Mouse (Mus musculus) forebrain, embryonic 11.5 days (tissue): ENCODE data around the gene Kcnma1. TPM values are rescaled to one million over a fixed set of nuclear protein-coding genes. Genes with fewer than 3 reads are reported as not detected.

ENCODE experiments used
- ATAC-seq: fragments of 200-750 bp; cut with Nextera tagmentation; replicated peaks from 2 replicates; pipeline ENCODE4 v1.8.0; 2017; ENCODE audit warnings: moderate TSS enrichment; ENCODE audit not compliant: low FRiP score
- DNase-seq: peaks from one replicate; pipeline ENCODE4 v3.0.0-alpha.2; 2017; ENCODE audit warnings: low spot score
- H3K27ac ChIP-seq: fragments of 300-500 bp; sonication (generic); 2 replicates; pipeline ENCODE4 v1.5.1; 2014; ENCODE audit warnings: low read depth, low read length
- H3K27me3 ChIP-seq: fragments of 300-500 bp; sonication (generic); 2 replicates; pipeline ENCODE4 v1.6.1; 2014; ENCODE audit warnings: mild to moderate bottlenecking, low read length, mixed read lengths; ENCODE audit not compliant: control insufficient read depth, insufficient read depth
- H3K36me3 ChIP-seq: fragments of 300-500 bp; sonication (generic); 2 replicates; pipeline ENCODE4 v1.6.1; 2014; ENCODE audit warnings: mild to moderate bottlenecking, low read length, moderate library complexity, mixed read lengths; ENCODE audit not compliant: control insufficient read depth, insufficient read depth
- H3K4me1 ChIP-seq: fragments of 300-500 bp; sonication (generic); replicated peaks from 2 replicates; pipeline ENCODE4 v1.6.1; 2014; ENCODE audit warnings: low read length, mixed read lengths; ENCODE audit not compliant: control insufficient read depth, insufficient read depth
- H3K4me2 ChIP-seq: fragments of 300-500 bp; sonication (generic); 2 replicates; pipeline ENCODE4 v1.6.1; 2014; ENCODE audit warnings: low read depth, mild to moderate bottlenecking, low read length, moderate library complexity, mixed read lengths; ENCODE audit not compliant: severe bottlenecking
- H3K4me3 ChIP-seq: fragments of 300-500 bp; sonication (generic); 2 replicates; pipeline ENCODE4 v1.5.1; 2014; ENCODE audit warnings: low read depth, low read length
- H3K9ac ChIP-seq: fragments of 300-500 bp; sonication (generic); 2 replicates; pipeline ENCODE4 v1.6.1; 2014; ENCODE audit warnings: low read length
- H3K9me3 ChIP-seq: fragments of 300-500 bp; sonication (generic); 2 replicates; pipeline ENCODE4 v1.6.1; 2016; ENCODE audit warnings: low read length, mixed read lengths; ENCODE audit not compliant: control insufficient read depth
- WGBS: fragments of 180-500 bp; shearing (Covaris S2); extraction: QIAGEN DNeasy Blood & Tissue Kit; methylation state at CpG from one replicate; pipeline ENCODE4 v1.1.7; 2014; 5-methylcytosine and 5-hydroxymethylcytosine counted together
- polyA plus RNA-seq: library from polyadenylated mRNA; unstranded; fragments of >200 nt; fragmentation: Nextera tagmentation; extraction: Ambion mirVana; gene quantifications from 2 replicates; pipeline ENCODE4 v1.2.1, GENCODE M21; 2014

The Kcnma1 gene
- polyA plus RNA-seq, 1 experiment from 2014 or later = 0.45 TPM

DNA sequence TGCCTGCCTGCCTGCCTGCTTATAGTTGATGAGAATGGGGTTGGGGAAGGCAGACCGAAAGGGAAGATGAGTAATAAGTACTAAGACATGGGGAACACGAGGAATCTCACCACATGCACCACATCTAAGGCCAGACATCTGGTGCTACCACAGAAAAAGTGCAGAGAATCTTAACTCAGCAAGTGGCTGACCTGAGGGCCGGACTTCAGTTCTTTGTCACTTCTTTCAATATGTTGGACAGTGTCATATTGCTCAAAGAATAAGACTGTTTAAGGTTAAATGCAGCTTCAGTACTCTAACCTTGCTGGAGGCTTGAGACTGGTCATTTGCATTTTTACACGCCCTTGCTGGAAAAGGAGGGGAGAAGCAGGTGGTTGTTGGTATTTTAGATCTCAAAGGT lies 555.7 kb downstream of the Kcnma1 start:
- no peak for ATAC-seq
- Histone ChIP-seq H3K4me1 (peaks cover 4% of the 10 kb centered on the region; the same call in 1 of the 2 replicates), H3K9me3 (no peaks in the 10 kb centered on the region), H3K4me3 (no peak overlapping the region), H3K9ac (no peak overlapping the region), H3K27ac (no peak overlapping the region), H3K4me2 (no peak overlapping the region), H3K27me3 (no peaks in the 10 kb centered on the region; the same call in 1 of the 2 replicates), H3K36me3 (no peaks in the 10 kb centered on the region)
- no peak for DNase-seq
- 59% methylated on average over 4 of the region's 4 CpGs for WGBS

GRCm38 (mm10) chr14:23451681-23452080 lies 562.6 kb downstream of the Kcnma1 start:
- no peak for ATAC-seq
- no peak for DNase-seq
- no peak overlapping the region for H3K9ac ChIP-seq
- H3K4me3 ChIP-seq = no peak overlapping the region
- H3K27ac ChIP-seq = no peak overlapping the region
- WGBS = 80% methylated on average over 6 of the region's 6 CpGs
- H3K4me1 ChIP-seq = peaks cover 3% of the 10 kb centered on the region; the same call in 1 of the 2 replicates
- H3K27me3 ChIP-seq = no peaks in the 10 kb centered on the region
- no peaks in the 10 kb centered on the region for H3K9me3 ChIP-seq
- H3K36me3 ChIP-seq = no peaks in the 10 kb centered on the region
- no peak overlapping the region for H3K4me2 ChIP-seq

DNA sequence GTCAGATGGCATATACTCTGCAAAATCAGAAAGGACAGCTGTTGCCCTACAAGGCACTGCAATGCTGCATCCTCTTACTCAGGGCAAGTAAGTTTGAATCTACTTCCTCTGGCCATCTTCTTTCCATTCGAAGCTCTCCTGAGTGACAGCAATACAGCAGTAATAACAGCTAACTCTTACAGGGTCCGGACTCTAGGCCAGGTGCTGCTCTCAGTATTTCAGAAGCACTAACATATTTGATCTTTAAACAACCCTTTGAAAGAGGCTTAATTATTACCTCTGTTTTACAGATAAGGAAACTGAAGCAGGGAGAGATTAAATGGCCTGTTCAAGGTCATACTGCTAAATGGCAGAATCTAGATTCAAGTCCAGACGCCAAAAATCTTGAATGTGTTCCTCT lies 576.8 kb downstream of the Kcnma1 start:
- H3K9me3 ChIP-seq = no peaks in the 10 kb centered on the region
- H3K27ac ChIP-seq = no peak overlapping the region
- H3K27me3 ChIP-seq = no peaks in the 10 kb centered on the region
- no peak overlapping the region for H3K4me3 ChIP-seq
- 90% methylated on average over 3 of the region's 3 CpGs for WGBS
- no peaks in the 10 kb centered on the region for H3K4me1 ChIP-seq
- H3K9ac ChIP-seq = no peak overlapping the region
- DNase-seq (no peak), ATAC-seq (no peak)
- no peaks in the 10 kb centered on the region for H3K36me3 ChIP-seq
- no peak overlapping the region for H3K4me2 ChIP-seq

GRCm38 (mm10) chr14:23435861-23436260 lies 578.4 kb downstream of the Kcnma1 start:
- H3K27me3 ChIP-seq = no peaks in the 10 kb centered on the region
- no peaks in the 10 kb centered on the region for H3K9me3 ChIP-seq
- H3K4me3 ChIP-seq = no peak overlapping the region
- H3K4me2 ChIP-seq = no peak overlapping the region
- DNase-seq (no peak), ATAC-seq (no peak)
- no peaks in the 10 kb centered on the region for H3K36me3 ChIP-seq
- H3K27ac ChIP-seq = no peak overlapping the region
- H3K9ac ChIP-seq = no peak overlapping the region
- no peaks in the 10 kb centered on the region for H3K4me1 ChIP-seq
- 80% methylated on average over 8 of the region's 8 CpGs for WGBS

- Histone ChIP-seq H3K27me3 (no peaks in the 10 kb centered on the region), H3K4me3 (no peak overlapping the region), H3K9ac (no peak overlapping the region), H3K4me1 (no peaks in the 10 kb centered on the region), H3K4me2 (no peak overlapping the region), H3K36me3 (no peaks in the 10 kb centered on the region), H3K27ac (no peak overlapping the region), H3K9me3 (no peaks in the 10 kb centered on the region)
- DNase-seq (no peak), ATAC-seq (no peak)
- WGBS = 95% methylated on average over 2 of the region's 2 CpGs
Observed at GRCm38 (mm10) chr14:23430006-23430405, 584.3 kb downstream of the Kcnma1 start.

- WGBS = 44% methylated on average over 4 of the region's 4 CpGs
- Histone ChIP-seq H3K4me3 (no peak overlapping the region), H3K36me3 (no peaks in the 10 kb centered on the region), H3K27ac (no peak overlapping the region), H3K9ac (no peak overlapping the region), H3K4me1 (no peaks in the 10 kb centered on the region), H3K27me3 (no peaks in the 10 kb centered on the region), H3K4me2 (no peak overlapping the region), H3K9me3 (no peaks in the 10 kb centered on the region)
- DNase-seq (no peak), ATAC-seq (no peak)
Observed at GRCm38 (mm10) chr14:23429043-23429442, 585.2 kb downstream of the Kcnma1 start.

DNA sequence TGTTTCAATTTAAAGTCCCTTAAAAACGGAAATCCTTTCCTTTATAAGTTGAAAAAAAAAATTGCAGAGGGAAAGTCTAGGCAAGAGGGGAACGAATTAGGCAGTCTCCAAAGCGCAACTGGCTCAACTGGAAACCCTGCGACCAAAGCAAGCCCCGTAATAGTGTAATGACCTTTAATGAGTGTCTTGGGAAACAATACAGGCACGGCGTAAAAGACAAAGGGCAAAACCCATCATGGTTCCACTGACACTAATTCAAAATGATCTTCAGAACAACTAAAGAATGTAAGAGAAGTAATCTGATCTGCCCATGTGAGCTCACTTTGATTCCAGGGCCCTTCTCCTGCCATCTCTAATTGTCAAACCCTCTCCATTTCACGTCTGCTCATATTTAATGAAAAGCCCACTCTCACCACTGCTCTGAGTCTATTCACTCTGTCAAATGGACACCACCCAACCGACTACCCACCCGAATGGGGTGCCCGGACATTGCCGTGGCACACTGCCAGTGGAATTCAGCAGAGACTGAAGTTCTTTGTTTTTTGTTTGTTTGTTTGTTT lies 591.7 kb downstream of the Kcnma1 start:
- DNase-seq = no peak

GRCm38 (mm10) chr14:23418955-23419354 lies 595.3 kb downstream of the Kcnma1 start:
- 88% methylated on average over 3 of the region's 3 CpGs for WGBS
- ATAC-seq (no peak), DNase-seq (no peak)

More for the DNA sequence above, 591.7 kb downstream of the Kcnma1 start:
- H3K27ac ChIP-seq = no peak overlapping the region
- no peaks in the 10 kb centered on the region for H3K36me3 ChIP-seq
- no peak overlapping the region for H3K9ac ChIP-seq
- no peak for ATAC-seq
- no peaks in the 10 kb centered on the region for H3K27me3 ChIP-seq
- no peak overlapping the region for H3K4me2 ChIP-seq
- H3K9me3 ChIP-seq = no peaks in the 10 kb centered on the region
- no peak overlapping the region for H3K4me3 ChIP-seq
- 55% methylated on average over 12 of the region's 12 CpGs for WGBS
- H3K4me1 ChIP-seq = no peaks in the 10 kb centered on the region

GRCm38 (mm10) chr14:23407051-23407450 lies 607.2 kb downstream of the Kcnma1 start:
- ATAC-seq (no peak), DNase-seq (no peak)
- H3K4me2 ChIP-seq = no peak overlapping the region
- H3K27me3 ChIP-seq = no peaks in the 10 kb centered on the region
- H3K4me3 ChIP-seq = no peak overlapping the region
- H3K27ac ChIP-seq = no peak overlapping the region
- H3K9ac ChIP-seq = no peak overlapping the region
- no peaks in the 10 kb centered on the region for H3K4me1 ChIP-seq
- no peaks in the 10 kb centered on the region for H3K9me3 ChIP-seq
- WGBS = 88% methylated on average over 2 of the region's 2 CpGs
- no peaks in the 10 kb centered on the region for H3K36me3 ChIP-seq

More at GRCm38 (mm10) chr14:23418955-23419354, 595.3 kb downstream of the Kcnma1 start:
- no peak overlapping the region for H3K9ac ChIP-seq
- H3K4me1 ChIP-seq = no peaks in the 10 kb centered on the region
- H3K27ac ChIP-seq = no peak overlapping the region
- H3K36me3 ChIP-seq = no peaks in the 10 kb centered on the region
- no peak overlapping the region for H3K4me2 ChIP-seq
- H3K4me3 ChIP-seq = no peak overlapping the region
- H3K27me3 ChIP-seq = no peaks in the 10 kb centered on the region
- H3K9me3 ChIP-seq = no peaks in the 10 kb centered on the region
